Mouse (Mus musculus) adrenal gland, adult 8-10 months (tissue): ENCODE measurements around the gene Mucl3. TPM values are rescaled to one million over a fixed set of nuclear protein-coding genes. Genes with fewer than 3 reads are reported as not detected.

Source experiments
- DNase-seq: peaks from one replicate; pipeline ENCODE4 v3.0.0; 2022
- total RNA-seq, 4 experiments: library from RNA; stranded (reverse); gene quantifications; 2 replicates each; pipeline ENCODE4 v1.2.4; 2022

Gene Mucl3
- total RNA-seq, 4 experiments from 2014 or later = not detected

DNA sequence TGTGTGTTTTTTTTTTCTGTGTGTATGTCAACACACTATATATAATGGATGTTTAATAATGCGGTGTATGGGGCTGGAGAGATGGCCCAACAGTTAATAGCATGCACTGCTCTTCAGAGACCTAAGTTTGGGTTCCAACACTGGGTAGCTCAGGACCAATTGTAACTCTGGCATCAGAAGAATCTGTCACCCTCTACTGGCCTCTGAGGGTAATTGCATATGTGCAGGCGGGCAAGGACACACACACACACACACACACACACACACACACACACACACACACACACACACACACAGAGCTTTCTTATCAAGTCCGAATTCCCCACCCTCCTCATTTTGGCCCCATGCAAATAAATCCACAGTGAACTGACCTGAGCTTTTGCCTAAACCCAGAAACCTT is 8.3 kb downstream of the Mucl3 start:
- DNase-seq = no peak

DNA sequence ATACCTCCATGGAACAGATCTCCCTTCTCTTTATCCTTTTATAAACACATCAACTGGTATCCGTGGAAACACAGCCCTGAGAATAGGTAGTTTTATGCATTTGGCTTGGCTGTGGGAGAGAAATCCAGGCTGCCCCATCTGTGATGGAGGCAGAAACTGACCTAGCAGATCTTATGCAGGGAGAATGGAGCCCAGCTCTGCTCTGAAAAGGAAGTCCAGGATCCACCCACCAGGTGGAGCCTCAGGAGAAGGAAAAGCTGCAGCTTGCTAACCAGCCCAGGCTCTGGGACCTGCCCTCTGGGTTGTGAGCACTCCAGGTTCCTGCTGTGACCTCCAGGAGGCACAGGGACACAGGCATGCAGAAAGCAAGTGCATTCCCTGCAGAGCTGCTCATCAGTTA is 9.5 kb downstream of the Mucl3 start:
- no peak for DNase-seq

GRCm38 (mm10) chr17:35626537-35626936 is 17.0 kb downstream of the Mucl3 start, which contains the start of gene Gm9573:
TSS of gene Gm9573 (minus strand) at chr17:35626637.
- no peak for DNase-seq

- DNase-seq = no peak
These were observed 26.4 kb downstream of the Mucl3 start for GRCm38 (mm10) chr17:35617127-35617526.

GRCm38 (mm10) chr17:35601736-35602354 is 41.6 kb downstream of the Mucl3 start:
- DNase-seq = no peak

GRCm38 (mm10) chr17:35601249-35601648 is 42.2 kb downstream of the Mucl3 start, which contains the start of gene Sfta2:
TSS of gene Sfta2 (plus strand) at chr17:35601549.
- no peak for DNase-seq

DNA sequence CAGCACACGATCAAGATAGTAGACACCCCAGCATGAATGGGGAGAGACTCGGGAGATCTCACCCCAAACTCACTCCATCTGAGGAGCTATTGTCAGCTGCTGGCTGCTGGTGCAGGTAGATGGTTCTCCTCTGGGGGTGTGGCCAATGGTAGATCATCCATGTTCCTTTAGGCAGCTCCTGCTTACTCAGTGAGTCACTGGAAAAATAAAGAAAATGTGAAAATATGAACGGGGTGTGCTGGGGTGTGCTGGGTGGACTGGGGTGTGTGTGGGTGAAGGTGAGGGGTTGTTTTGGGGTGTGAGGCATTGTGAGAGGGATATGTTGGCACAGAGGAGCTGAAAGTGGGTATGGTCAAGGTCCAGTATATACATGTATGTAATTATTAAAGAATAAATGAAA is 46.1 kb downstream of the Mucl3 start:
- DNase-seq = no peak

DNA sequence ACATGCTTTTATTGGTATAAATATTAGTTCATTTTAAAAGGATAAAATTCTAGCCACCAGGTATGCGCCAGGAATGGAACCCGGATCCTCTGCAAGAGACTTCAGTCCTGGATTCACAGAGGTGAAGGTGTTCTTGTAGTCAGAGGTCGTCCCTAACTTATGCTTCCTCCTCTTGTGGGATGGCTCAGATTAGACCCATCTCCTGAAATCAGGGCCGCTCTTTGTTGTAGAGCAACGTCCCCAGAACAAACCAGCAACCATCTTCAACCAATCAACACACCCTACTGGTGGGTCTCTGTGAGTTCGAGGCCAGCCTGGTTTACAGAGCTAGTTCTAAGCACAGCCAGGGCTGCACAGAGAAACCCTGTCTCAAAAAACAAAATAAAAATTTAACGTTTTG is 49.0 kb downstream of the Mucl3 start:
- no peak for DNase-seq

- no peak for DNase-seq
These were observed 49.7 kb downstream of the Mucl3 start for GRCm38 (mm10) chr17:35593786-35594185.

DNA sequence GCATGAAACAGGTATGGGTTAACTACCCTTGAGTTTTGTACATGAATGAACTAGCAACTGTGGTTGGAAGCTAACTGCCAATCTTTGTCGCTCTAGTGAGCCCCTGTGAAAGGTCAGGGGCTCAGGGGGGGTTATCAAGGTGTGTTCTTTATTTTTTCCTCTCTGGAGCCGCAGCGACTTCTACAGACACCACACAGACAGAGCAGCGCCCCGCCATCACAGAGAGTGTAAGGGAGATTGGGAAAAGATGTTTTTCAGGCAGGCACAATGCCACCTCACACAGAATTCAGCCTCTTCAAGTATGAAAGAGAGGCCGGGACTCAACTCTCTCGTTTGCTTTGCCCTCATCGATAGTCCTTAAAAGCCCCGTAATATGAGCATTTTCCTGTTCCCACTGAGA is 51.4 kb downstream of the Mucl3 start:
- DNase-seq = no peak

DNA sequence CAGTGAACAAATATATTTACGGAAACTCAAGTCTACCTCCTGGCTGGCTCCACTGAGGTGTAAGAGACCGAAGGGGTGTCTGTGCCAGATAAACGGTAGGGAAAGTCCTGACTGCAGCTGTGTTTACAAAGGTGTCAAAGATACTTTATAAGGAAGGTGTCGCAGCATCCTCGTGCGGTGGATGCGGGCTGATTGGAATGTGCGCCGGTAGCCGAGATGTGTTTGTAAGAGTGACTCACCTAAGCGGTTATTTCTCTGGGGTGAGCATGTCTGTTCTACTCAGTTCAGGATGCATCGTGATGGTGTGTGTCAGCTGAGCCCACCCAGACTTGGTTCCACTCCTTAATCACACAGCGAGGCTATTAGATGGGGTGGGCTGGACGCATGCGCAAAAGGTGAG is 51.8 kb downstream of the Mucl3 start:
- DNase-seq = no peak

GRCm38 (mm10) chr17:35591219-35591578 is 52.3 kb downstream of the Mucl3 start:
- no peak for DNase-seq

DNA sequence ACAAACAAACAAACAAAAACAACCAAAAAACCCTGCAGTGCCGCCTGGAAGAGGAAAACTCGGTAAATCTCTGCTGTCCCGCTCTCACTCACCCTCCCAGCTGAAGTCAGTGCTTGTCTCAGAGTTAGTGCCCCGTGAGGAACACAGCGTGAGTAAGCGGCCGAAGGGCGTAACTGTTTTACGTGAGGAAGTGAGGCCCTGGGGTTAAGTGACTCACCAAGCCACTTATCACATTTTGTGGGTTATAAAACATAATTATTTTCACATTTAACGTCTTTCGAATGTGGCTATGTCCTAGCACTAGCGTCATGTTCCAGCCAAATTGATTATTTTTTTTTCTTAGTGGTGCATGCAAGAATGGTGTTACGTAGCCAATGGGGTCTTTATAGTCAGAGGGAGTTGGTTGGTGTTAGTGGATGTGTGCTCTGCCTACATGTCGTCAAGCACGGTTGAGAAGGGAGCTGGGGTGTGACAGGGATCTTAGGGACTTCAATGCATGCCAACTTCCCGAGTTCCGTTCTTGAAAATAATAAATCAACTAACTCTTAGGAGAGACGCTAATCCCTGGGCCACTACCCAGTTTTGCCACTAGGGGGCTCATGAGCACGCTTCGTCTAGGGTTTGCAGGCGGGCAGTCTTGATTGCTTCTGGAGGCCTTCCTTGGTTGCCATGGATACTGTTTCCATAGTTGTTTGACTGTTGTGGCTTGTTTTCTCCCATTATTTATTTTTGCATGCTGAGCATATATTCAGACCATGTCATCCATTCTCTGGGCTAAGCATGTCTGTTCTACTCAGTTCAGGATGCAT is 52.9 kb downstream of the Mucl3 start:
- peak; percentile 56 for DNase-seq

GRCm38 (mm10) chr17:35588387-35588786 is 55.1 kb downstream of the Mucl3 start:
- no peak for DNase-seq

DNA sequence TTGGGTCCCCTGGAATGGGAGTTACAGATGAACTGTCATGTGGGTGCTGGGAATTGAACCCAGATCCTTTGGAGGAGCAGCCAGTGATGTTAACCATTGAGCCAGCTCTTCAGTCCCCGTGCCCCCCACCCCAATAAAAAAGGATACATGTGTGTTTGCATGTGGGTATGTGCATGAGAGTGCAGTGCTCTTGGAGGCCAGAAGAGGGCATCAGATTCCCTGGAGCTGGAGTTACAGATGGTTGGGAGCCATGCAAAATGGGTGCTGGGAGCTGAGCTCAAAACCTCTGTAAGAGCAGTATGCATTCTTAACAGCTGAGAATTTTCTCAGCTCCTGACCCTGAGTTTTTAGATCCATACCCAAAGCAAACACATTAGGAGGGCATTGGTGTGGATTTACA is 56.2 kb downstream of the Mucl3 start:
- no peak for DNase-seq

Other genes starting within 250 kb of the Mucl3 start
- gene H2-Q6, start 218.8 kb downstream of the Mucl3 start, total RNA-seq = 10 to 100 TPM in 2 of 4 experiments, 1 to 10 TPM in 2; 7.6 to 16.7 (median 11.1) TPM
- gene H2-Q7, start 204.5 kb downstream of the Mucl3 start, total RNA-seq = 10 to 100 TPM in 2 of 4 experiments, 1 to 10 TPM in 2; 7.6 to 11.5 (median 9.8) TPM
- gene H2-Q10, start 173.6 kb downstream of the Mucl3 start, total RNA-seq = 1 to 10 TPM; 1.9 to 7.9 (median 3.7) TPM
- gene Pou5f1, start 137.7 kb downstream of the Mucl3 start, total RNA-seq = under 1 TPM in 3 of 4 experiments, not detected in 1; 0.21 to 0.34 (median 0.23) TPM
- 1 to 10 TPM; 3.5 to 6.7 (median 4.8) TPM for gene Tcf19, start 126.9 kb downstream of the Mucl3 start, total RNA-seq
- gene Cchcr1, start 126.6 kb downstream of the Mucl3 start, total RNA-seq = 10 to 100 TPM in 3 of 4 experiments, 1 to 10 TPM in 1; 5.9 to 13.9 (median 12.9) TPM
- gene Psors1c2, start 110.5 kb downstream of the Mucl3 start, total RNA-seq = not detected
- gene Cdsn, start 91.6 kb downstream of the Mucl3 start, total RNA-seq = 10 to 100 TPM in 1 of 4 experiments, 1 to 10 TPM in 2, under 1 TPM in 1; 0.17 to 12.1 (median 3.0) TPM
- gene 2300002M23Rik, start 76.2 kb downstream of the Mucl3 start, total RNA-seq = not detected
- gene Sfta2, start 42.1 kb downstream of the Mucl3 start, total RNA-seq = not detected
- gene Gm9573, start 17.1 kb downstream of the Mucl3 start, total RNA-seq = not detected
- 10 to 100 TPM; 30.9 to 60.3 (median 45.3) TPM for gene Vars2, start 23.9 kb upstream of the Mucl3 start, total RNA-seq
- gene Gtf2h4, start 30.0 kb upstream of the Mucl3 start, total RNA-seq = 10 to 100 TPM; 23.5 to 30.6 (median 24.6) TPM
- gene Ddr1, start 60.9 kb upstream of the Mucl3 start, total RNA-seq = 10 to 100 TPM; 40.1 to 81.5 (median 56.4) TPM
- gene Ier3, start 178.0 kb upstream of the Mucl3 start, total RNA-seq = 10 to 100 TPM in 3 of 4 experiments, 1 to 10 TPM in 1; 8.3 to 19.3 (median 13.7) TPM
- 100 to 1,000 TPM in 2 of 4 experiments, 10 to 100 TPM in 2; 57.2 to 117 (median 94.8) TPM for gene Flot1, start 179.5 kb upstream of the Mucl3 start, total RNA-seq
- gene Tubb5, start 194.6 kb upstream of the Mucl3 start, total RNA-seq = 100 to 1,000 TPM; 141 to 168 (median 159) TPM
- gene Mdc1, start 197.8 kb upstream of the Mucl3 start, total RNA-seq = 10 to 100 TPM; 20.9 to 28.2 (median 24.1) TPM
- gene Nrm, start 217.6 kb upstream of the Mucl3 start, total RNA-seq = 1 to 10 TPM; 2.5 to 5.4 (median 5.0) TPM
- gene Ppp1r18, start 221.9 kb upstream of the Mucl3 start, total RNA-seq = 10 to 100 TPM; 35.4 to 47.9 (median 40.0) TPM
- gene Dhx16, start 236.1 kb upstream of the Mucl3 start, total RNA-seq = 10 to 100 TPM; 40.6 to 57.8 (median 52.0) TPM